Mouse (Mus musculus) CD4-positive helper T cell, adult 2 months (primary cell): ENCODE results near the gene Pigf.
A peak's percentile ranks its signal among the peaks of the same experiment; 100 is the strongest.
"Not testable (repeated sequence)": the region's sequence is repeated elsewhere in the genome, so short reads cannot be mapped to it uniquely, and the experiment has no call there.

Source experiments
- DNase-seq: peaks from one replicate; pipeline ENCODE4 v3.0.0-alpha.2; 2012; ENCODE audit warnings: low read depth, missing footprints, low spot score

The Pigf gene

DNA sequence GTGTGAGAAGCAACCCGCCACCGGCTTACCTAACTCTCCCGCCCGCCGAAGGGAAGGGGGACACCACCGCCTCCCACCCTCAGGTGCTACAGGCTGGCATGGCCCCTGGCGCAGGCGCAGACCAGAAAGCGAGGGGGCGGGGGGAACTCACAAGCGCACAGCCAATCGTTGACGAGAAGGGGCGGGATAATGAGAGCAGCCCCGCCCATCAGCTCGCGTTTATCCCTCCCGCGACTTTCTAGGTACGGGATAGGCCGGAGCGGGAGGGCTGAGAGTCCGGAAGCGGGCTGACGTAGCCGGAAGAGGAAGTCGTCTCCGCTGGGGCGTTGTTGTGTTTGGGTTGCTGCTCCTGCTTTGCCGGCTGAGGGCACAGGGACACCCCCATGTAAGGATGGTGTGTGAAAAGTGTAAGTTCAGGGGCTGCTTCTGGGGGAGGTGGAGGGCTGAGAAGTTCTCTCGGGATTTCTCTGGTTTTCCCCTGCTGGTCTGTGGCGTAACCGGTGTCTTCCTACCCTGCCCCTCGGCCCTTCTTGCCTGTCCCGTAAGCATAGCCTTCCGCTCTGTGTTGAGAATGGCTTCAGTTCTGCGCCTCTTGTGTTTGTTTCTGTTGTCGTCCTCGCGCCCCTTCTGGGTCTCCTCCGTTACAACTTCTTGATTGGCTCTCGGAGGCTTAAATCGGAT is at the start of gene Pigf, which contains the start of gene Cript:
Gene Pigf (minus strand): TSS at position 138 of the 681 bp plus-strand sequence.
Gene Cript (plus strand): TSS at position 282 of the 681 bp plus-strand sequence.
- DNase-seq = peak; percentile 99

DNA sequence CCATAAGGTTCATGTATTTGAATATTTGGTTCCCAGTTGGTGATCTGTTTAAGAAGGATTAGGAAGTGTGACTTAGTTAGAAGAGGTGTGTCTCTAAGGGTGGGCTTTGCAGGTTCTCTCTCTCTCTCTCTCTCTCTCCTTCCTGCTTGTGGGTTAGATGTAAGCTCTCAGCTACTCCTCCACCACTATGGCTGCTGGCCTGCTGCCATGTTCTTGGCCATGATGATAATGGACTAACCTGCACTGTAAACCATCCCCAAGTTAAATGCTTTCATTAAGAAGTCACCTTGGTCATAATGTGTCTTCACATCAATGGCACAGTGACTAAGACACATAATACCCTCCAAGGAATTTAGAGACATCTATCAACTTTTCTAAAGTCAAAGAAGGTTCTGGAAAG is 48.3 kb upstream of the Pigf start:
- DNase-seq = no peak

GRCm38 (mm10) chr17:87072766-87073440 is 47.7 kb upstream of the Pigf start:
- no peak for DNase-seq

DNA sequence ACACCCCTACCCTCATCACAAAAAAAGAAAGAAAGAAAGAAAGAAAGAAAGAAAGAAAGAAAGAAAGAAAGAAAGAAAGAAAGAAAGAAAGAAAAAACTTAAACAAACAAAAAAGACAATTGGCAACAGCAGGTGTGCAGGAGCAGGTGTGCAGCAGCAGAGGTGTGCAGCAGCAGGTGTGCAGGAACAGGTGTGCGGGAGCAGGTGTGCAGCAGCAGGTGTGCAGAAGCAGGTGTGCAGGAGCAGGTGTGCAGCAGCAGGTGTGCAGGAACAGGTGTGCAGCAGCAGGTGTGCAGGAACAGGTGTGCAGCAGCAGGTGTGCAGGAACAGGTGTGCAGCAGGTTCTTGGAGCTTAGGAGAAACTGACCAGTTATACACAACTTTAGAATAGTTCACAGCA is 47.0 kb upstream of the Pigf start:
- not testable (repeated sequence) for DNase-seq

GRCm38 (mm10) chr17:87068997-87069396 is 43.8 kb upstream of the Pigf start:
- DNase-seq = no peak

GRCm38 (mm10) chr17:87063969-87064368 is 38.8 kb upstream of the Pigf start:
- peak; percentile 10 for DNase-seq

DNA sequence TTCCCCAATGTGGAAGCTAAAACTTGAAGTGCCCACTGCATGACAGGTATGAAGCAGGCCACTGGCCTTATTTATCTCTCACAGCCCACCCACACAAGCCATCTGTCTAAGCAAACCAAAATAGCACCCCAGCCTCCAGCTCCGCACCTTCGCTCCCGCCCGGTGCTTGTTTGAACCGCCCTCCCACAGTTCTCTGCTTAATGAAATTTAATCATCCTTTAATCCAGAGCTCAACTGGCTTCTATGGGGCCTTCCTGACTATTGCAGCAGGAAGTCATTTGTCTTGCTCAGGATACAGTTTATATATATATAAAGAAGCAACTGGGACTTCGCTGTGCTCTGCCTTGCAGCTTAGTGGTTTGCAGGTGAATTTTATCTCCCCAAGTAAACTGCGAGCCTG is 38.3 kb upstream of the Pigf start:
- DNase-seq = no peak

DNA sequence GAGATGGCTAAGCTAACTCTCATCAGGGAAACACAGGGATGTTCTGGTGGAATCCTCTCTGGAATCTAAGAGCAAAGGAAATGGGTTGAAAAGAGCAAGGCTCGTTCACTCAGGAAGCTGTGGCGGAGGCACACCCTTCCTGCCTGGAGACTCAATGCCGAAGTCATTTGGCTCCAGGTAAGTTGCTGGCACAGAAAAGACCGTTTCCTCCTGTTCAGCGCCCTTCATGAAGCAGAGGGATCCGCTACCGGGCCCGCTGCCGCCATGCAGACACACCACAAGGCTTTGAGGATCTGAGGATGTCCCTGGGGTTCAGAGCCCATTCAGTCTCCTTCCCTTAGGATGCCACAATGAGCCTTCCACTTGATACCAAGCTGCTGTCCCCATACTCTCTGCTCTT is 37.4 kb upstream of the Pigf start:
- no peak for DNase-seq

GRCm38 (mm10) chr17:87057486-87058266 is 32.5 kb upstream of the Pigf start:
- DNase-seq = no peak

GRCm38 (mm10) chr17:87056761-87057160 is 31.6 kb upstream of the Pigf start:
- no peak for DNase-seq

- DNase-seq = no peak
These were observed 30.5 kb upstream of the Pigf start for GRCm38 (mm10) chr17:87055663-87056062.

- no peak for DNase-seq
These were observed 29.8 kb upstream of the Pigf start for GRCm38 (mm10) chr17:87055051-87055459.

- no peak for DNase-seq
These were observed 28.7 kb upstream of the Pigf start for GRCm38 (mm10) chr17:87053921-87054320.

DNA sequence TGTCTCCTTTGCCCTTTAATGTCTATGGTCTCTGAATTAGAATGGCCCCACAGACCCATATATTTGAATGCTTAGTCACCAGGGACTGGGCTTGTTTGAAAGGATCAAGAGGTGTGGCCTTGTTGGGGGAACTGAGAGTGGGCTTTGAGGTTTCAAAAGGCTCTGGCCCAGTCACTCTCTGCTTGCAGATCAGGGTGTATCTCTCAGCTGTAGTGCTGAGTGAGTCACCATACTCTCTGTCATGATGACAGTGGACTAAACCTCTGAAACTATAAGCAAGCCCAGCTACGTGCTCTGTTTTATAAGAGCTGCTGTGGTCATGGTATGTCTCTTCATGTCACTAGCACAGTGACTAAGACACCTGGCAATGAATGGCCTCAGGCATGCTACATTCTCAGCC is 27.2 kb upstream of the Pigf start:
- DNase-seq = no peak

DNA sequence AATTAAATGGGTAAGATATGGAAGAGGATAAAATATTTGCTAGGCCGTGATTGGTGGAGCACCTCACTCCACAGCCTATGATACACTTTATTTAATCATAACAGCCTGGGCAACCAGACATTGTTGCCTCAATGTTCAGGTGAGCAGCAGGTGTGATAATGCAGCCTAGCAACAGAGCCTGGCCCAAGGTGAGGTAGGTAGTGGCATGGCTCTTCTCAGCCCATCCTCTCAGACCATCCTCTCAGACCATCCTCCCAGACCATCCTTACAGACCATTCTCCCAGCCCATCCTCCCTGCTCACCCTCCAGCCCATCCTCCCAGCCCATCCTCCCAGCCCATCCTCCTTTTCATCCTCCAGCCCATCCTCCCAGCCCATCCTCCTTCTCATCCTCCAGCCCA is 26.4 kb upstream of the Pigf start:
- DNase-seq = no peak

DNA sequence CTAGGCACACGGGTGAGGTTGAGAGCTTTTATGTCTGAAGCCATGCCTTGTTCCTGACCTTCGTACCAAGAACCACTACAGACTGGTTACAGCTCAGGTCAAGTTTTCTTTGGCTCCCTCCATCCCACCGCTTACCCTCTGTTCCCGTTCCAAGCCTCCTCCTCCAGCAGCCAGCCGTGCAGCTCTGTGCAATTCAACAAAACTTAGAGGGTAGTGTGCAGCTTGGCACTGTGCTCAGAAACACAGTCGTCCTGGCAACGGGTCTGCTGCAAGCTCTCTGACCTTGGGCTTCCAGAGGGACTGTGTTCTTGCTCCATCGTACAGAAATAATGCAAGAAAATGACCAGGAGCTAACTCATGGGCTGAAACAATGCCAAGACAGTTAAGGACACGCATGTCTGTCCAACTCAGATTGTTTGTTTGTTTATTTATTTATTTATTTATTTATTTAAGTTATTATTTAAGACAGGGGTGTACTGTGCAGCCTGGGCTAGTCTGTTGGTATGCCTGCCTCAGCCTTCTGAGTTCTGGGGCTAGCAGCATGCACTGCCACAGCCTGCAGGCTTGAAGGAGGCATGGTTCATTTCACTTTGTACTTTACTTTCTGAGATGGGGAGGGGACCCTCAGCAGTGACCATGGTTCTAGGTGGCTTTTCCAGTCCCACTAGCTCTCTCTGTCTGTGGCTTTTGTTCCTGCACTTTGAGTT is 25.4 kb upstream of the Pigf start:
- no peak for DNase-seq

GRCm38 (mm10) chr17:87049696-87050095 is 24.5 kb upstream of the Pigf start:
- DNase-seq = no peak

- DNase-seq = no peak
These were observed 19.6 kb upstream of the Pigf start for GRCm38 (mm10) chr17:87044796-87045195.

- peak; percentile 90 for DNase-seq
These were observed 19.2 kb upstream of the Pigf start for GRCm38 (mm10) chr17:87044364-87044763.

GRCm38 (mm10) chr17:87041739-87042138 is 16.5 kb upstream of the Pigf start:
- no peak for DNase-seq

DNA sequence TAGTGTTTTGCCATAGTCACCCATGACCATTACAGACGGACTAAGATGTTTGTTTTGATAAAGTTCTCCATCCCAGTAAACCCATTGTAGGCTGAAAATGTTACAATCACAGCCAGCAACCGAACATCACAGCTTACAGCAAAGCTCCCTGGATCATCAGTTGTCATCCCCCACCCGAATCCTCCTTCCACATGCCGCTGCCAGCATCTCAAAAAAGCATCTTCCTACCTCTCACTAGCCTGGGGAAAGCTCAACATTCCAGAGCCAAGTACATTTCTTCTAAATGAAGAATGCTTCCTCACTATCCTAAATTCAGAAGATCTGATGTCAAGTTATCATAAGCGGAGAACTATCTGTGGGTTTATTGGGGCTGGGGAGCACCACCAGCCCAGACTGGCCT is 13.3 kb upstream of the Pigf start:
- DNase-seq = no peak
